Mouse (Mus musculus) megakaryocyte, embryonic 14.5 days (primary cell): ENCODE data around the gene Stc2.

ENCODE experiments used
- FLI1 ChIP-seq: IDR thresholded peaks from 2 replicates; pipeline ENCODE4 v1.6.1; 2012; ENCODE audit warnings: low read length, inconsistent platforms, mixed read lengths
- GATA1 ChIP-seq: IDR thresholded peaks from 3 replicates; pipeline ENCODE4 v1.6.1; 2012; ENCODE audit warnings: mixed read lengths, low read length, inconsistent platforms, borderline replicate concordance

GRCm38 (mm10) chr11:31386571-31386970 is 16.7 kb upstream of the Stc2 start:
- TF ChIP-seq GATA1 (peak; percentile 16; the same call in 1 of the 3 replicates), FLI1 (no peak)
